ENCODE assay signal across 8 mouse cellular contexts in the genomic region with DNA sequence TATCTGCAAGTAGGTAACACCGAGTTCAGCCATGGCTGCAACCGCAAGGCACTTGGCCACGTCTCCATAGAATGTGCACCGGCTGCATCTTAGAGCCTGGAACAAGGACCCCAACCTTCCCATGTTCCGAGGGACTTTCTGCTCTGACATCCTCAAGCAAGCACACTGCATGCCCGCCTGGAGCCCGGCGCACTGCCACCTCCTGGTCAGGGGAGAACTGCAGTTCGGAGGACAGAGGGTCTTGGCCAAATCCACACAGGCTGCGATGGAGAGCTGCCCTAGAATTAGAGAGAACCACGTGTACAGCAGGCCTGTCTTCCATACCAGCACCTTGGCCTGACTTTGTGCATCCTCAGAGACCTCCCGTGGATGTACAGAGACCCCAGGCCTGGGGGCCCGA. TPM values are rescaled to one million over a fixed set of nuclear protein-coding genes. Genes with fewer than 3 reads are reported as not detected.
DNase-seq lines count a peak whose midpoint lies in the region; ATAC-seq and TF ChIP-seq lines count a peak whose summit lies in the region.

No protein-coding gene starts in this region.

- 38% methylated on average over 13 of the region's 13 CpGs for WGBS in heart, embryonic 10.5 days
- 40% methylated on average over 13 of the region's 13 CpGs for WGBS in forebrain, embryonic 11.5 days
- WGBS in limb, embryonic 13.5 days: 39% methylated on average over 13 of the region's 13 CpGs
- WGBS in olfactory bulb, adult 2 months: 40% methylated on average over 13 of the region's 13 CpGs

- H3K9me3 ChIP-seq in heart, embryonic 10.5 days: no peaks in the 10 kb centered on the region
- 0 out of 2 replicates have a peak, but pooled peaks cover 4% of the 10 kb centered on the region for H3K9me3 ChIP-seq in ES-E14 (ENCODE audit: control insufficient read depth, insufficient read depth, low read depth, low read length)
- H3K9me3 ChIP-seq in forebrain, embryonic 11.5 days (ENCODE audit: control insufficient read depth, low read length): no peaks in the 10 kb centered on the region
- H3K9me3 ChIP-seq in limb, embryonic 13.5 days: no peaks in the 10 kb centered on the region

- ATAC-seq in forebrain, embryonic 11.5 days (replicated peaks; ENCODE audit: low FRiP score): peak; percentile 42
- ATAC-seq in limb, embryonic 13.5 days (ENCODE audit: low FRiP score, low read depth): peak; percentile 66; the same call in 1 of the 2 replicates

- in situ Hi-C loops in ES-E14 (cut with MboI; ENCODE audit: low sequenced_read_pairs in 2 of 2, unreplicated experiment in 2 of 2): loop anchor here in 1 of 2 experiments (25.0 kb wide), 1 partner anchor 658 kb away; a partner anchor contains a TSS

- H3K4me1 ChIP-seq in heart, embryonic 10.5 days: peaks cover 2% of the 10 kb centered on the region; the same call in 1 of the 2 replicates
- H3K4me1 ChIP-seq in ES-E14 (ENCODE audit: control insufficient read depth in 2 of 2, insufficient read depth in 2 of 2, low read length in 2 of 2, poor library complexity in 1 of 2): no peaks in the 10 kb centered on the region
- no peaks in the 10 kb centered on the region for H3K4me1 ChIP-seq in forebrain, embryonic 11.5 days (replicated peaks; ENCODE audit: control insufficient read depth, insufficient read depth, low read length)
- no peaks in the 10 kb centered on the region for H3K4me1 ChIP-seq in limb, embryonic 13.5 days
- no peaks in the 10 kb centered on the region for H3K4me1 ChIP-seq in olfactory bulb, adult 2 months (ENCODE audit: control insufficient read depth, insufficient read depth, low read length)

- TF ChIP-seq POLR2A in olfactory bulb, adult 2 months (IDR thresholded peaks at IDR 0.05; ENCODE audit: insufficient read depth, low read depth, low read length): no peak

- intact Hi-C loops in heart, postnatal 10 days (cut with DNase I): loop anchor here (10.0 kb wide), 1 partner anchor 145 kb away; a partner anchor contains a TSS

- DNase-seq in heart, postnatal 10 days: peak; percentile 44 to 62
- DNase-seq in heart, embryonic 10.5 days (ENCODE audit: low spot score): no peak
- DNase-seq in 3134 (ENCODE audit: extremely low read depth, insufficient read length, low spot score) (peak; percentile 35), ES-E14 (ENCODE audit: low read depth, low spot score) (no peak)
- peak; percentile 80 for DNase-seq in forebrain, embryonic 11.5 days (ENCODE audit: low spot score)
- DNase-seq in urinary bladder, postnatal 25 days (ENCODE audit: low spot score): no peak

- peak; percentile 59; the same call in 1 of the 2 replicates for TF ChIP-seq CTCF in olfactory bulb, adult 2 months (IDR thresholded peaks at IDR 0.05; ENCODE audit: insufficient read depth, low read depth, low read length)

- no peak overlapping the region for H3K4me3 ChIP-seq in heart, embryonic 10.5 days
- peak overlapping the region in 1 of 2 experiments; percentile 47; a peak in 2 of 4 replicates for H3K4me3 ChIP-seq in ES-E14 (ENCODE audit: insufficient read depth in 1 of 2, low read depth in 1 of 2, low read length in 2 of 2, poor library complexity in 1 of 2, severe bottlenecking in 1 of 2)
- H3K4me3 ChIP-seq in forebrain, embryonic 11.5 days (ENCODE audit: low read depth, low read length): no peak overlapping the region
- H3K4me3 ChIP-seq in limb, embryonic 13.5 days: no peak overlapping the region
- H3K4me3 ChIP-seq in olfactory bulb, adult 2 months (ENCODE audit: insufficient read depth, low read depth, low read length): no peak overlapping the region

- H3K27ac ChIP-seq in heart, embryonic 10.5 days: no peak overlapping the region
- H3K27ac ChIP-seq in ES-E14 (ENCODE audit: insufficient read depth, low read depth, low read length, poor library complexity, severe bottlenecking): no peak overlapping the region
- no peak overlapping the region for H3K27ac ChIP-seq in forebrain, embryonic 11.5 days (ENCODE audit: low read depth, low read length)
- no peak overlapping the region for H3K27ac ChIP-seq in limb, embryonic 13.5 days
- H3K27ac ChIP-seq in olfactory bulb, adult 2 months (ENCODE audit: insufficient read depth, low read depth, low read length): no peak overlapping the region

- no peak overlapping the region for H3K9ac ChIP-seq in ES-E14 (ENCODE audit: insufficient read depth, low read depth, low read length, poor library complexity, severe bottlenecking)
- no peak overlapping the region for H3K9ac ChIP-seq in forebrain, embryonic 11.5 days (ENCODE audit: low read length)
- H3K9ac ChIP-seq in limb, embryonic 13.5 days: no peak overlapping the region

- no peaks in the 10 kb centered on the region for H3K36me3 ChIP-seq in heart, embryonic 10.5 days
- no peaks in the 10 kb centered on the region for H3K36me3 ChIP-seq in ES-E14 (ENCODE audit: control insufficient read depth, insufficient read depth, low read length, poor library complexity, severe bottlenecking)
- H3K36me3 ChIP-seq in forebrain, embryonic 11.5 days (ENCODE audit: control insufficient read depth, insufficient read depth, low read length): no peaks in the 10 kb centered on the region
- no peaks in the 10 kb centered on the region for H3K36me3 ChIP-seq in limb, embryonic 13.5 days

- no peaks in the 10 kb centered on the region for H3K27me3 ChIP-seq in heart, embryonic 10.5 days (ENCODE audit: insufficient read depth, poor library complexity, severe bottlenecking)
- H3K27me3 ChIP-seq in forebrain, embryonic 11.5 days (ENCODE audit: control insufficient read depth, insufficient read depth, low read length): no peaks in the 10 kb centered on the region
- H3K27me3 ChIP-seq in limb, embryonic 13.5 days: 0 out of 2 replicates have a peak, but pooled peaks cover 4% of the 10 kb centered on the region

- H3K4me2 ChIP-seq in forebrain, embryonic 11.5 days (ENCODE audit: low read depth, low read length, severe bottlenecking): no peak overlapping the region
- no peak overlapping the region for H3K4me2 ChIP-seq in limb, embryonic 13.5 days (replicated peaks)

TF ChIP-seq in ES-E14, 5 proteins besides CTCF, POLR2A, EP300 and RAD21:
- TF ChIP-seq HCFC1 (IDR thresholded peaks at IDR 0.05; ENCODE audit: borderline replicate concordance, insufficient read depth, low read length) (no peak), ZC3H11A (IDR thresholded peaks at IDR 0.05; ENCODE audit: borderline replicate concordance, low read depth, low read length) (0 out of 2 replicates have a peak, but pooled peaks have one; percentile 27), CHD2 (IDR thresholded peaks at IDR 0.05; ENCODE audit: low read depth, low read length) (no peak)

RNA-seq across cellular contexts. Expression of a gene that starts 29.8 kb away (rescaled TPM):
- under 1 TPM in 1 of 2 experiments, not detected in 1; 0.20 TPM for total RNA-seq in heart, postnatal 10 days (2021)
- polyA plus RNA-seq in heart, embryonic 10.5 days (2016; fragmentation: Nextera tagmentation; extraction: Ambion mirVana): 0.35 and 0.41 TPM in 2 replicates
- not detected in 2 replicates for total RNA-seq in ES-E14 (2012; rRNA removed)
- polyA plus RNA-seq in forebrain, embryonic 11.5 days (2014; fragmentation: Nextera tagmentation; extraction: Ambion mirVana): 0.31 and 0.36 TPM in 2 replicates
- polyA plus RNA-seq in limb, embryonic 13.5 days (2015; fragmentation: Nextera tagmentation; extraction: Ambion mirVana): 0.14 and 0.45 TPM in 2 replicates
- not detected in 2 replicates for polyA plus RNA-seq in olfactory bulb, adult 2 months (2012; ENCODE audit: insufficient read depth, insufficient read length, low replicate concordance, missing spikeins)

Comparison
In these comparisons a context has a peak if more than half of its experiments do, and no peak if none do; other contexts are left out.
1. DNase-seq: peak in heart, postnatal 10 days (2 of 2), 3134 (single experiment) and forebrain, embryonic 11.5 days (single experiment); none in heart, embryonic 10.5 days (single experiment), ES-E14 (single experiment) and urinary bladder, postnatal 25 days (single experiment).